Mouse (Mus musculus): Measurements from ENCODE around the gene Rnf111. TPM values are rescaled to one million over a fixed set of nuclear protein-coding genes. Genes with fewer than 3 reads are reported as not detected.

Rnf111 gene
- total RNA-seq (2012; rRNA removed) (10.4 and 10.8 TPM in 2 replicates), total RNA-seq (2014; rRNA removed) (11.8 and 12.2 TPM in 2 replicates), polyA plus RNA-seq (2012; ENCODE audit: insufficient read length, low read depth) (15.3 and 17.6 TPM in 2 replicates)

DNA sequence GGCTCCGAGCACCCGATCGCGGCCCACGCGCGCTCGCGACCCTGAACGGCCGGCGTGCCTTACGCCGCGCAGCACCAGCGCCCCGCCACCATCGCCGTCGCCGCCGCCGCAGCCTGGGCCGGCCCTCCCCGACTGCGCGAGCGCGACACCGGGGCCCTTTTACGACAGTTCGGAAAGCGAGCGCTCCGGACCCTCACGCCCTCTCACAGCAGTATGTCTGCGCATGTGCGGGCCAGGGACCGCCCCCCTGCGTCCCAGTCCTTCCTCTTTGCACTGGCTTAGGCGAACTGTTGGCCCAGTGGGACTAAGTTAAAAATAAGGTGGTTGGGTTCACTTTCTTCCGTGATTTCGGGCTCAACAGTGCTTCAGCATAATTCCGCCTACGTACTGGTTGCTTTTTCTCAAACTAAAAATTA lies at the start of gene Rnf111:
TSS of gene Rnf111 (minus strand) at position 100 of the 416 bp plus-strand sequence.
- Histone ChIP-seq H3K36me3 (replicated peaks in 1 of 2; ENCODE audit: control insufficient read depth in 1 of 2, insufficient read depth in 1 of 2, low read length in 1 of 2) (peaks cover 0 to 14% of the 10 kb centered on the region in 2 experiments), H3K27ac (ENCODE audit: insufficient read depth, low read depth) (peak within 1 kb of the TSS; percentile 94), H3K79me2 (replicated peaks; ENCODE audit: control insufficient read depth, extremely low read depth, insufficient read depth, poor library complexity, severe bottlenecking) (peaks cover 40% of the 10 kb centered on the region), H3K4me2 (ENCODE audit: insufficient read depth, low read depth, poor library complexity, severe bottlenecking) (peak within 1 kb of the TSS; percentile 99), H3K9ac (ENCODE audit: insufficient read depth, low read depth) (peak within 1 kb of the TSS; percentile 94), H3K9me3 (replicated peaks; ENCODE audit: low read length) (no peaks in the 10 kb centered on the region), H3K4me1 (ENCODE audit: control insufficient read depth in 1 of 2, insufficient read depth in 2 of 2) (peaks cover 0 to 42% of the 10 kb centered on the region in 2 experiments; a peak in 2 of 4 replicates), H3K27me3 (replicated peaks) (no peaks in the 10 kb centered on the region), H3K4me3 (replicated peaks in 1 of 3; ENCODE audit: low read depth in 2 of 3, low read length in 2 of 3, poor library complexity in 1 of 3) (peak within 1 kb of the TSS; percentile 64 to 99 (median 96))
- in situ Hi-C loops (cut with MboI; ENCODE audit: low pct_ligation_motif_present, low pct_unique_long_range_greater_than_20kb, low sequenced_read_pairs) (loop anchor here (10.0 to 25.0 kb wide), 2 partner anchors 89 to 316 kb away; no protein-coding TSS in a partner anchor), dilution Hi-C loops (cut with MboI; ENCODE audit: extremely low pct_ligation_motif_present, extremely low pct_unique_long_range_greater_than_20kb, low sequenced_read_pairs) (no loop called here)
- TF ChIP-seq MAFK (IDR thresholded peaks at IDR 0.05; ENCODE audit: insufficient replicate concordance, low read length) (no peak), EP300 (IDR thresholded peaks at IDR 0.05; ENCODE audit: low read length) (no peak), ELF1 (IDR thresholded peaks at IDR 0.05; ENCODE audit: low read depth, low read length) (peak; percentile 88), ETS1 (conservative IDR thresholded peaks at IDR 0.05; ENCODE audit: low read depth, low read length) (no peak), USF1 (IDR thresholded peaks at IDR 0.05; ENCODE audit: low read depth, low read length) (no peak), TCF12 (IDR thresholded peaks at IDR 0.05; ENCODE audit: low read depth, low read length) (peak; percentile 92), ZNF384 (IDR thresholded peaks at IDR 0.05; ENCODE audit: low read depth, low read length) (no peak), USF2 (conservative IDR thresholded peaks at IDR 0.05; ENCODE audit: low read depth, low read length) (no peak), POLR2AphosphoS2 (IDR thresholded peaks at IDR 0.05; ENCODE audit: low read depth, low read length) (peak; percentile 64; the same call in 1 of the 2 replicates), MYC (IDR thresholded peaks at IDR 0.05; ENCODE audit: low read depth, low read length) (no peak), GABPA (IDR thresholded peaks at IDR 0.05; ENCODE audit: insufficient replicate concordance, low read depth, low read length) (no peak), JUND (conservative IDR thresholded peaks at IDR 0.05; ENCODE audit: low read depth, low read length) (no peak), MAZ (IDR thresholded peaks at IDR 0.05; ENCODE audit: low read depth, low read length) (no peak), PAX5 (IDR thresholded peaks at IDR 0.05; ENCODE audit: low read length) (no peak), CHD2 (IDR thresholded peaks at IDR 0.05; ENCODE audit: low read length) (no peak), MXI1 (IDR thresholded peaks at IDR 0.05; ENCODE audit: low read depth, low read length) (no peak), NRF1 (IDR thresholded peaks at IDR 0.05; ENCODE audit: low read depth, low read length) (peak; percentile 97), ZMIZ1 (IDR thresholded peaks at IDR 0.05; ENCODE audit: low read depth, low read length) (0 out of 2 replicates have a peak, but pooled peaks have one; percentile 56), RAD21 (IDR thresholded peaks at IDR 0.05; ENCODE audit: low read depth, low read length) (no peak), JUN (IDR thresholded peaks at IDR 0.05; ENCODE audit: insufficient read depth, low read depth, low read length) (no peak), ZKSCAN1 (IDR thresholded peaks at IDR 0.05; ENCODE audit: borderline replicate concordance, low read depth, low read length) (no peak), E2F4 (IDR thresholded peaks at IDR 0.05; ENCODE audit: insufficient replicate concordance, low read depth, low read length) (no peak), CTCF (conservative IDR thresholded peaks at IDR 0.05 in 1 of 2, IDR thresholded peaks at IDR 0.05 in 1 of 2; ENCODE audit: low read depth in 2 of 2, low read length in 2 of 2) (no peak), IRF4 (IDR thresholded peaks at IDR 0.05; ENCODE audit: low read depth, low read length) (no peak), NELFE (IDR thresholded peaks at IDR 0.05; ENCODE audit: low read depth, low read length) (peak; percentile 88), CHD1 (IDR thresholded peaks at IDR 0.05; ENCODE audit: low read depth, low read length) (no peak), POLR2A (IDR thresholded peaks at IDR 0.05; ENCODE audit: low read depth, low read length) (peak; percentile 92), MAX (IDR thresholded peaks at IDR 0.05; ENCODE audit: low read length) (no peak), MEF2A (IDR thresholded peaks at IDR 0.05; ENCODE audit: borderline replicate concordance, low read depth, low read length) (peak; percentile 79; the same call in 1 of the 2 replicates), SIN3A (IDR thresholded peaks at IDR 0.05; ENCODE audit: low read length) (no peak), HCFC1 (IDR thresholded peaks at IDR 0.05; ENCODE audit: low read depth, low read length) (peak; percentile 78), SMC3 (IDR thresholded peaks at IDR 0.05; ENCODE audit: low read depth, low read length) (no peak), RCOR1 (conservative IDR thresholded peaks at IDR 0.05; ENCODE audit: low read depth, low read length) (no peak), ZC3H11A (IDR thresholded peaks at IDR 0.05; ENCODE audit: low read depth, low read length) (no peak), TBP (conservative IDR thresholded peaks at IDR 0.05; ENCODE audit: low read depth, low read length) (peak; percentile 92), KAT2A (IDR thresholded peaks at IDR 0.05; ENCODE audit: insufficient replicate concordance, low read length) (0 out of 2 replicates have a peak, but pooled peaks have one; percentile 69), BHLHE40 (IDR thresholded peaks at IDR 0.05; ENCODE audit: low read depth, low read length) (no peak), UBTF (IDR thresholded peaks at IDR 0.05; ENCODE audit: low read depth, low read length) (no peak)
- DNase-seq (ENCODE audit: extremely low read depth), result peak; percentile 97
